Mouse (Mus musculus): ENCODE measurements around the gene Dip2c. TPM values are rescaled to one million over a fixed set of nuclear protein-coding genes. Genes with fewer than 3 reads are reported as not detected.

Gene Dip2c
- polyA plus RNA-seq, 1 experiment from 2014 or later = 0.83 TPM

- Histone ChIP-seq H3K4me3 (ENCODE audit: low read depth, low read length) (no peak overlapping the region), H3K9me3 (ENCODE audit: low read length) (no peaks in the 10 kb centered on the region), H3K27ac (ENCODE audit: low read depth) (no peak overlapping the region), H3K4me1 (ENCODE audit: insufficient read depth) (no peaks in the 10 kb centered on the region), H3K4me2 (ENCODE audit: low read depth, low read length) (no peak overlapping the region), H3K27me3 (ENCODE audit: insufficient read depth, low read length) (no peaks in the 10 kb centered on the region), H3K36me3 (replicated peaks; ENCODE audit: insufficient read depth, low read length) (no peaks in the 10 kb centered on the region), H3K9ac (replicated peaks) (no peak overlapping the region)
- no peak for ATAC-seq
- no peak for DNase-seq
- WGBS (ENCODE audit: insufficient replicate concordance) = 65% methylated on average over 3 of the region's 3 CpGs
- TF ChIP-seq CTCF (IDR thresholded peaks at IDR 0.05; ENCODE audit: low read depth) (no peak), EP300 (IDR thresholded peaks at IDR 0.05; ENCODE audit: low read depth) (no peak)
Observed at GRCm38 (mm10) chr13:9393470-9393869, 117.1 kb downstream of the Dip2c start.

DNA sequence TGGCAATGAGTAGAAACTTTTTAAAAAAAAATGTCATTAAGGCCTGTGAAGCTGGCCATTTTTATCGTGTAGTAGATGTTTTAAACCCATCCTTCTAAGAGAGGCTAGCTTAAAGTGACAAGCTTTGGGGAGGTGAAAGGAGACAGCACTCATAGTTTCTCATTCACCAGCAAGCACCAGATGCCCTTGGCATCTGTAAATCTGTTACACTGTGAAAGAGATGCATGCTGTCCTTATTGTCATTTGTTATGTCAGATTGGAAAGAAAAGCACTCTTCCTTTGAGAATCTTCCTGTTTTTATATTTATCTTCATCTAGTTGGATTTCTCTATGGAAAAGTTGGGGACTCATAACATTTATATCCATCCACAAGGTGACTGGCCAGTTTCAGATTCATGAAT is 119.0 kb downstream of the Dip2c start:
- WGBS (ENCODE audit: insufficient replicate concordance) = 69% methylated on average over 1 of the region's 1 CpGs
- H3K4me1 ChIP-seq (ENCODE audit: insufficient read depth) = no peaks in the 10 kb centered on the region
- ATAC-seq = no peak

DNA sequence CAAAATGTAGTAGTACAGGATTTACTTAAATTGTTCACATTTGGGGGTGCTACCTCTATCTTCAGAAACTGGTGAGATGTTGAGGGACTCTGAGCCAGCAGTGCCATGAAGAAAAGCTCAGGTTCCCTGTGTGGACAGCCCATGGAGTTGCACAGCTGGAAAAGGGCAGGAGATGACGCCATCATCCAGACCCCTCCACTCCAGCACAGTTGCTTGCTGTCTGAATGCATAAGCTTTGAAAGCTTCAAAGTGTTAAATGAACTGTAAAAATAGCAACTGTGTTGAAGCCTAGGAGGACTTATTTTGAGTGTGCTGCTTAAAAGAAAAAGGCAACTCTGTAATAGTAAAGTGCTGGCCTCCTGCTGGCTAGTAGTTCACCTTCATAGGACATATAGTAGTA is 122.5 kb downstream of the Dip2c start:
- Histone ChIP-seq H3K4me2 (ENCODE audit: low read depth, low read length) (no peak overlapping the region), H3K9ac (replicated peaks) (no peak overlapping the region), H3K4me1 (ENCODE audit: insufficient read depth) (no peaks in the 10 kb centered on the region), H3K27ac (ENCODE audit: low read depth) (no peak overlapping the region), H3K36me3 (replicated peaks; ENCODE audit: insufficient read depth, low read length) (no peaks in the 10 kb centered on the region), H3K4me3 (ENCODE audit: low read depth, low read length) (no peak overlapping the region), H3K27me3 (ENCODE audit: insufficient read depth, low read length) (no peaks in the 10 kb centered on the region), H3K9me3 (ENCODE audit: low read length) (no peaks in the 10 kb centered on the region)
- no peak for ATAC-seq
- TF ChIP-seq EP300 (IDR thresholded peaks at IDR 0.05; ENCODE audit: low read depth) = no peak
- TF ChIP-seq CTCF (IDR thresholded peaks at IDR 0.05; ENCODE audit: low read depth) = no peak
- DNase-seq = no peak
- 54% methylated on average over 1 of the region's 1 CpGs for WGBS (ENCODE audit: insufficient replicate concordance)

More for the DNA sequence above, 119.0 kb downstream of the Dip2c start:
- Histone ChIP-seq H3K27ac (ENCODE audit: low read depth) (no peak overlapping the region), H3K36me3 (replicated peaks; ENCODE audit: insufficient read depth, low read length) (no peaks in the 10 kb centered on the region), H3K27me3 (ENCODE audit: insufficient read depth, low read length) (no peaks in the 10 kb centered on the region), H3K4me2 (ENCODE audit: low read depth, low read length) (no peak overlapping the region), H3K9me3 (ENCODE audit: low read length) (no peaks in the 10 kb centered on the region), H3K9ac (replicated peaks) (no peak overlapping the region), H3K4me3 (ENCODE audit: low read depth, low read length) (no peak overlapping the region)
- DNase-seq = no peak
- TF ChIP-seq CTCF (IDR thresholded peaks at IDR 0.05; ENCODE audit: low read depth) = no peak
- no peak for TF ChIP-seq EP300 (IDR thresholded peaks at IDR 0.05; ENCODE audit: low read depth)

- ATAC-seq (no peak), DNase-seq (no peak)
- Histone ChIP-seq H3K9ac (replicated peaks) (no peak overlapping the region), H3K4me3 (ENCODE audit: low read depth, low read length) (no peak overlapping the region), H3K4me1 (ENCODE audit: insufficient read depth) (no peaks in the 10 kb centered on the region), H3K36me3 (replicated peaks; ENCODE audit: insufficient read depth, low read length) (no peaks in the 10 kb centered on the region), H3K27me3 (ENCODE audit: insufficient read depth, low read length) (no peaks in the 10 kb centered on the region), H3K4me2 (ENCODE audit: low read depth, low read length) (no peak overlapping the region), H3K27ac (ENCODE audit: low read depth) (no peak overlapping the region), H3K9me3 (ENCODE audit: low read length) (no peaks in the 10 kb centered on the region)
- WGBS (ENCODE audit: insufficient replicate concordance) = 63% methylated on average over 1 of the region's 1 CpGs
- no peak for TF ChIP-seq EP300 (IDR thresholded peaks at IDR 0.05; ENCODE audit: low read depth)
- TF ChIP-seq CTCF (IDR thresholded peaks at IDR 0.05; ENCODE audit: low read depth) = no peak
Observed at GRCm38 (mm10) chr13:9405399-9405798, 129.1 kb downstream of the Dip2c start.

GRCm38 (mm10) chr13:9408983-9409382 is 132.7 kb downstream of the Dip2c start:
- 0 out of 2 replicates have a peak overlapping the region, but pooled peaks have one; percentile 53 for H3K27ac ChIP-seq (ENCODE audit: low read depth)
- ATAC-seq = no peak
- no peak overlapping the region for H3K4me2 ChIP-seq (ENCODE audit: low read depth, low read length)
- no peak overlapping the region for H3K4me3 ChIP-seq (ENCODE audit: low read depth, low read length)
- DNase-seq = no peak
- whole genome bisulfite sequencing (ENCODE audit: insufficient replicate concordance) = 74% methylated on average over 4 of the region's 4 CpGs
- TF ChIP-seq CTCF (IDR thresholded peaks at IDR 0.05; ENCODE audit: low read depth) (no peak), EP300 (IDR thresholded peaks at IDR 0.05; ENCODE audit: low read depth) (no peak)
- H3K9ac ChIP-seq (replicated peaks) = no peak overlapping the region
- no peaks in the 10 kb centered on the region for H3K9me3 ChIP-seq (ENCODE audit: low read length)
- no peaks in the 10 kb centered on the region for H3K4me1 ChIP-seq (ENCODE audit: insufficient read depth)
- H3K27me3 ChIP-seq (ENCODE audit: insufficient read depth, low read length) = no peaks in the 10 kb centered on the region
- H3K36me3 ChIP-seq (replicated peaks; ENCODE audit: insufficient read depth, low read length) = no peaks in the 10 kb centered on the region

- Histone ChIP-seq H3K4me1 (ENCODE audit: insufficient read depth) (peaks cover 4% of the 10 kb centered on the region; the same call in 1 of the 2 replicates), H3K27me3 (ENCODE audit: insufficient read depth, low read length) (no peaks in the 10 kb centered on the region), H3K27ac (ENCODE audit: low read depth) (no peak overlapping the region), H3K9me3 (ENCODE audit: low read length) (no peaks in the 10 kb centered on the region), H3K36me3 (replicated peaks; ENCODE audit: insufficient read depth, low read length) (no peaks in the 10 kb centered on the region), H3K4me3 (ENCODE audit: low read depth, low read length) (no peak overlapping the region), H3K4me2 (ENCODE audit: low read depth, low read length) (no peak overlapping the region), H3K9ac (replicated peaks) (no peak overlapping the region)
- no peak for TF ChIP-seq CTCF (IDR thresholded peaks at IDR 0.05; ENCODE audit: low read depth)
- TF ChIP-seq EP300 (IDR thresholded peaks at IDR 0.05; ENCODE audit: low read depth) = no peak
- DNase-seq = no peak
- no peak for ATAC-seq
- 82% methylated on average over 3 of the region's 3 CpGs for WGBS (ENCODE audit: insufficient replicate concordance)
Observed at GRCm38 (mm10) chr13:9418441-9418840, 142.1 kb downstream of the Dip2c start.

- DNase-seq = no peak
- Histone ChIP-seq H3K4me2 (ENCODE audit: low read depth, low read length) (no peak overlapping the region), H3K36me3 (replicated peaks; ENCODE audit: insufficient read depth, low read length) (no peaks in the 10 kb centered on the region), H3K9ac (replicated peaks) (no peak overlapping the region), H3K27ac (ENCODE audit: low read depth) (no peak overlapping the region), H3K27me3 (ENCODE audit: insufficient read depth, low read length) (no peaks in the 10 kb centered on the region), H3K4me3 (ENCODE audit: low read depth, low read length) (no peak overlapping the region), H3K9me3 (ENCODE audit: low read length) (no peaks in the 10 kb centered on the region), H3K4me1 (ENCODE audit: insufficient read depth) (peaks cover 4% of the 10 kb centered on the region; the same call in 1 of the 2 replicates)
- TF ChIP-seq CTCF (IDR thresholded peaks at IDR 0.05; ENCODE audit: low read depth) (no peak), EP300 (IDR thresholded peaks at IDR 0.05; ENCODE audit: low read depth) (no peak)
- ATAC-seq = no peak
Observed at GRCm38 (mm10) chr13:9419213-9419612, 142.9 kb downstream of the Dip2c start.
